Mouse (Mus musculus): ENCODE measurements at regions not wholly inside any gene's neighbourhood (a gene's known extent, or its start where the extent isn't known, plus 50 kb on each side); places are given as distances from the start of the nearest gene placed in this dataset.

GRCm38 (mm10) chr1:57572097-57572496 is 165.2 kb upstream of the Tyw5 start:
- TF ChIP-seq GATA1 (IDR thresholded peaks at IDR 0.05; ENCODE audit: borderline replicate concordance, low read length) (no peak), FLI1 (IDR thresholded peaks at IDR 0.05; ENCODE audit: low read length) (no peak)

Measured in megakaryocyte, embryonic 14.5 days (primary cell).